Comparison of ENCODE assay signal across 27 mouse cellular contexts in genomic region chr4:124621406-124621805, GRCm38 (mm10). TPM values are rescaled to one million over a fixed set of nuclear protein-coding genes. Genes with fewer than 3 reads are reported as not detected.
DNase-seq lines count a peak whose midpoint lies in the region; ATAC-seq and TF ChIP-seq lines count a peak whose summit lies in the region.
"Had no signal": no experiment of that assay in that cellular context is flagged by ENCODE, and none has a peak within 500 bp of the region (broad histone marks: within the 10 kb centered on the region; RNA-seq: fewer than 3 reads in every experiment).

No protein-coding gene starts in this region.

- H3K4me3 ChIP-seq in midbrain, embryonic 12.5 days = no peak overlapping the region
- H3K4me3 ChIP-seq in midbrain, embryonic 10.5 days = no peak overlapping the region
- H3K4me3 ChIP-seq: embryonic facial prominence, embryonic 15.5 days; erythroblast, embryonic 14.5 days; heart, adult 2 months; heart, embryonic 15.5 days; hindbrain, embryonic 15.5 days had no signal

- H3K36me3 ChIP-seq in midbrain, embryonic 12.5 days = no peaks in the 10 kb centered on the region
- H3K36me3 ChIP-seq in midbrain, embryonic 10.5 days = no peaks in the 10 kb centered on the region
- H3K36me3 ChIP-seq: embryonic facial prominence, embryonic 15.5 days; G1E; heart, embryonic 15.5 days; hindbrain, embryonic 15.5 days had no signal

- H3K27ac ChIP-seq in midbrain, embryonic 12.5 days (replicated peaks) = no peak overlapping the region
- no peak overlapping the region for H3K27ac ChIP-seq in midbrain, embryonic 10.5 days (replicated peaks)
- H3K27ac ChIP-seq: embryonic facial prominence, embryonic 15.5 days; heart, adult 2 months; heart, embryonic 15.5 days; hindbrain, embryonic 15.5 days had no signal

- peaks cover 35% of the 10 kb centered on the region for H3K4me1 ChIP-seq in midbrain, embryonic 12.5 days
- peaks cover 69% of the 10 kb centered on the region for H3K4me1 ChIP-seq in midbrain, embryonic 10.5 days

- peak; percentile 11 for DNase-seq in gastrocnemius, postnatal 10 days
- DNase-seq in gastrocnemius, postnatal 36 days = no peak
- DNase-seq in midbrain, embryonic 10.5 days (ENCODE audit: low spot score) = no peak
- peak; percentile 62 for DNase-seq in R1 (ENCODE audit: low read depth, low spot score)
- DNase-seq in brain, embryonic 14.5 days (ENCODE audit: low read depth) = peak; percentile 53
- DNase-seq in retina, postnatal 1 day = no peak
- DNase-seq in frontal cortex, postnatal 10 days (ENCODE audit: low spot score in 2 of 2) = no peak
- DNase-seq: adrenal gland, postnatal 14 days; cerebellum, adult 18-20 months; embryo, embryonic 11 days; heart, adult 2 months; heart, postnatal 14 days had no signal

- H3K4me2 ChIP-seq in midbrain, embryonic 12.5 days (replicated peaks) = no peak overlapping the region
- H3K4me2 ChIP-seq: embryonic facial prominence, embryonic 15.5 days; heart, embryonic 11.5 days; heart, embryonic 15.5 days; hindbrain, embryonic 15.5 days had no signal

- no peak for TF ChIP-seq CTCF in brain, embryonic 14.5 days (IDR thresholded peaks at IDR 0.05; ENCODE audit: borderline replicate concordance, extremely low read depth, insufficient read depth, insufficient read length)

- ATAC-seq in midbrain, embryonic 12.5 days (ENCODE audit: low FRiP score, low read depth) = peak; percentile 35; the same call in 1 of the 2 replicates
- ATAC-seq: activated CD4-positive, CD25-positive, alpha-beta regulatory T cell, adult 4 months; intestine, embryonic 16.5 days had no signal

- no peak for TF ChIP-seq POLR2A in brain, embryonic 14.5 days (IDR thresholded peaks at IDR 0.05; ENCODE audit: borderline replicate concordance, extremely low read depth, insufficient read depth, insufficient read length, poor library complexity, severe bottlenecking)

- no peak overlapping the region for H3K9ac ChIP-seq in midbrain, embryonic 12.5 days (replicated peaks)
- H3K9ac ChIP-seq: embryonic facial prominence, embryonic 15.5 days; heart, embryonic 15.5 days; hindbrain, embryonic 15.5 days had no signal

- intact Hi-C loops in gastrocnemius, postnatal 36 days (cut with DNase I) = no loop called here

- no peaks in the 10 kb centered on the region for H3K9me3 ChIP-seq in midbrain, embryonic 12.5 days
- no peaks in the 10 kb centered on the region for H3K9me3 ChIP-seq in midbrain, embryonic 10.5 days (replicated peaks)
- H3K9me3 ChIP-seq: embryonic facial prominence, embryonic 15.5 days; G1E; heart, embryonic 15.5 days; hindbrain, embryonic 15.5 days had no signal

- WGBS in midbrain, embryonic 12.5 days = 73% methylated on average over 11 of the region's 11 CpGs
- WGBS in midbrain, embryonic 10.5 days = 76% methylated on average over 11 of the region's 11 CpGs

- H3K27me3 ChIP-seq in midbrain, embryonic 12.5 days = no peaks in the 10 kb centered on the region; the same call in none of the 2 replicates
- peaks cover 35% of the 10 kb centered on the region for H3K27me3 ChIP-seq in midbrain, embryonic 10.5 days (ENCODE audit: low read depth, poor library complexity, severe bottlenecking)
- H3K27me3 ChIP-seq: embryonic facial prominence, embryonic 15.5 days had no signal

RNA-seq across cellular contexts. Expression of gene 3100002H09Rik, which starts 10.8 kb away (rescaled TPM):
- total RNA-seq in gastrocnemius, postnatal 10 days (2021) = not detected
- total RNA-seq in gastrocnemius, postnatal 36 days (2021) = not detected
- 1.1 and 1.6 TPM in 2 replicates for polyA plus RNA-seq in midbrain, embryonic 12.5 days (2016; fragmentation: Nextera tagmentation; extraction: Ambion mirVana)
- polyA plus RNA-seq in midbrain, embryonic 10.5 days (2016; fragmentation: Nextera tagmentation; extraction: Ambion mirVana) = 0.73 and 1.9 TPM in 2 replicates
- polyA plus RNA-seq in brain, embryonic 14.5 days (2012; rRNA removed) = 0.08 and 0.36 TPM in 2 replicates
- total RNA-seq: adrenal gland, adult 18-20 months; adrenal gland, postnatal 14 days; common myeloid progenitor, adult 5-6 weeks; gastrocnemius, adult 8-10 months; heart, adult 2 months; heart, postnatal 14 days; hematopoietic stem cell, adult 5-6 weeks had no signal
- polyA plus RNA-seq: activated CD4-positive, CD25-positive, alpha-beta regulatory T cell, adult 4 months; embryonic facial prominence, embryonic 11.5 days; erythroblast, embryonic 14.5 days; G1E; gonadal fat pad, adult 2 months; heart, adult 2 months; heart, embryonic 11.5 days; intestine, embryonic 16.5 days had no signal

RNA-seq across cellular contexts. Expression of gene Pou3f1, which starts 35.2 kb away (rescaled TPM):
- 1 to 10 TPM; 2.8 to 2.9 TPM for total RNA-seq in gastrocnemius, postnatal 10 days (2021)
- total RNA-seq in gastrocnemius, postnatal 36 days (2021) = under 1 TPM; 0.31 to 0.52 TPM
- polyA plus RNA-seq in midbrain, embryonic 12.5 days (2016; fragmentation: Nextera tagmentation; extraction: Ambion mirVana) = 26.2 and 30.5 TPM in 2 replicates
- 13.8 and 18.2 TPM in 2 replicates for polyA plus RNA-seq in midbrain, embryonic 10.5 days (2016; fragmentation: Nextera tagmentation; extraction: Ambion mirVana)
- 21.3 and 23.1 TPM in 2 replicates for polyA plus RNA-seq in brain, embryonic 14.5 days (2012; rRNA removed)
- total RNA-seq: adrenal gland, adult 18-20 months; common myeloid progenitor, adult 5-6 weeks; hematopoietic stem cell, adult 5-6 weeks had no signal
- polyA plus RNA-seq: activated CD4-positive, CD25-positive, alpha-beta regulatory T cell, adult 4 months; G1E had no signal

Comparison
In these comparisons a context has a peak if more than half of its experiments do, and no peak if none do; other contexts are left out.
1. DNase-seq: peak in gastrocnemius, postnatal 10 days (single experiment), R1 (single experiment) and brain, embryonic 14.5 days (single experiment); none in gastrocnemius, postnatal 36 days (0 of 2), midbrain, embryonic 10.5 days (single experiment), retina, postnatal 1 day (single experiment) and frontal cortex, postnatal 10 days (0 of 2).